In genomic region chr5:89912359-89912758, GRCm38 (mm10) we compare ENCODE assay signal across 19 mouse cellular contexts. TPM values are rescaled to one million over a fixed set of nuclear protein-coding genes. Genes with fewer than 3 reads are reported as not detected.
DNase-seq lines count a peak whose midpoint lies in the region; ATAC-seq and TF ChIP-seq lines count a peak whose summit lies in the region.
"Had no signal": no experiment of that assay in that cellular context is flagged by ENCODE, and none has a peak within 500 bp of the region (broad histone marks: within the 10 kb centered on the region; RNA-seq: fewer than 3 reads in every experiment).

No protein-coding gene starts in this region.

- intact Hi-C loops in left cerebral cortex, postnatal 4 days (cut with DNase I) = no loop called here

- H3K36me3 ChIP-seq in forebrain, embryonic 13.5 days (ENCODE audit: poor library complexity, severe bottlenecking) = no peaks in the 10 kb centered on the region
- H3K36me3 ChIP-seq in forebrain, embryonic 14.5 days (ENCODE audit: control insufficient read depth, insufficient read depth, low read length) = no peaks in the 10 kb centered on the region
- no peaks in the 10 kb centered on the region for H3K36me3 ChIP-seq in midbrain, embryonic 13.5 days
- no peaks in the 10 kb centered on the region for H3K36me3 ChIP-seq in midbrain, postnatal 0 days (ENCODE audit: insufficient read depth, low read length)
- H3K36me3 ChIP-seq in neural tube, embryonic 13.5 days = no peaks in the 10 kb centered on the region
- no peaks in the 10 kb centered on the region for H3K36me3 ChIP-seq in liver, embryonic 12.5 days
- H3K36me3 ChIP-seq: embryonic facial prominence, embryonic 10.5 days; forebrain, embryonic 15.5 days; G1E; heart, embryonic 13.5 days had no signal

- H3K4me2 ChIP-seq in forebrain, embryonic 13.5 days = no peak overlapping the region
- no peak overlapping the region for H3K4me2 ChIP-seq in forebrain, embryonic 14.5 days (ENCODE audit: low read length)
- no peak overlapping the region for H3K4me2 ChIP-seq in midbrain, embryonic 13.5 days (replicated peaks)
- H3K4me2 ChIP-seq in midbrain, postnatal 0 days (ENCODE audit: low read depth, low read length, poor library complexity, severe bottlenecking) = no peak overlapping the region
- H3K4me2 ChIP-seq in neural tube, embryonic 13.5 days = 0 out of 2 replicates have a peak overlapping the region, but pooled peaks have one; percentile 24
- H3K4me2 ChIP-seq in liver, embryonic 12.5 days = no peak overlapping the region
- H3K4me2 ChIP-seq: forebrain, embryonic 15.5 days; heart, embryonic 13.5 days had no signal

- no peak overlapping the region for H3K9ac ChIP-seq in forebrain, embryonic 13.5 days
- H3K9ac ChIP-seq in forebrain, embryonic 14.5 days (ENCODE audit: low read length) = no peak overlapping the region
- H3K9ac ChIP-seq in midbrain, embryonic 13.5 days (replicated peaks) = no peak overlapping the region
- no peak overlapping the region for H3K9ac ChIP-seq in midbrain, postnatal 0 days (replicated peaks; ENCODE audit: low read length, poor library complexity, severe bottlenecking)
- H3K9ac ChIP-seq in neural tube, embryonic 13.5 days = no peak overlapping the region
- H3K9ac ChIP-seq in liver, embryonic 12.5 days = no peak overlapping the region
- H3K9ac ChIP-seq: forebrain, embryonic 15.5 days; heart, embryonic 13.5 days had no signal

- peaks cover 2% of the 10 kb centered on the region for H3K4me1 ChIP-seq in forebrain, embryonic 13.5 days
- no peaks in the 10 kb centered on the region for H3K4me1 ChIP-seq in forebrain, embryonic 14.5 days (ENCODE audit: control insufficient read depth, insufficient read depth, low read length)
- H3K4me1 ChIP-seq in midbrain, embryonic 13.5 days (replicated peaks) = peaks cover 2% of the 10 kb centered on the region
- no peaks in the 10 kb centered on the region for H3K4me1 ChIP-seq in midbrain, postnatal 0 days (ENCODE audit: insufficient read depth, low read length)
- H3K4me1 ChIP-seq in neural tube, embryonic 13.5 days (replicated peaks) = peaks cover 12% of the 10 kb centered on the region
- no peaks in the 10 kb centered on the region for H3K4me1 ChIP-seq in liver, embryonic 12.5 days
- H3K4me1 ChIP-seq: forebrain, embryonic 15.5 days; heart, embryonic 13.5 days had no signal

- no peak for DNase-seq in forebrain, embryonic 14.5 days (ENCODE audit: low spot score)
- DNase-seq in midbrain, postnatal 0 days (ENCODE audit: low spot score) = no peak
- DNase-seq in left cerebral cortex, postnatal 4 days = no peak
- DNase-seq: adrenal gland, adult 8-10 months; adrenal gland, postnatal 36 days; B cell, adult 2 months; cerebellum, adult 2 months; gastrocnemius, postnatal 36 days; heart, adult 11 months; heart, postnatal 4 days had no signal

- H3K27me3 ChIP-seq in forebrain, embryonic 13.5 days = no peaks in the 10 kb centered on the region
- H3K27me3 ChIP-seq in forebrain, embryonic 14.5 days (replicated peaks; ENCODE audit: control insufficient read depth, insufficient read depth, low read length) = no peaks in the 10 kb centered on the region
- H3K27me3 ChIP-seq in midbrain, embryonic 13.5 days = no peaks in the 10 kb centered on the region; the same call in 1 of the 2 replicates
- H3K27me3 ChIP-seq in midbrain, postnatal 0 days (ENCODE audit: insufficient read depth, low read length) = no peaks in the 10 kb centered on the region
- H3K27me3 ChIP-seq in neural tube, embryonic 13.5 days = no peaks in the 10 kb centered on the region; the same call in 1 of the 2 replicates
- no peaks in the 10 kb centered on the region for H3K27me3 ChIP-seq in liver, embryonic 12.5 days (replicated peaks)
- H3K27me3 ChIP-seq: forebrain, embryonic 15.5 days; heart, embryonic 13.5 days had no signal

- no peaks in the 10 kb centered on the region for H3K9me3 ChIP-seq in forebrain, embryonic 13.5 days (replicated peaks)
- no peaks in the 10 kb centered on the region for H3K9me3 ChIP-seq in forebrain, embryonic 14.5 days (replicated peaks; ENCODE audit: control insufficient read depth, low read length)
- H3K9me3 ChIP-seq in midbrain, embryonic 13.5 days = no peaks in the 10 kb centered on the region
- H3K9me3 ChIP-seq in midbrain, postnatal 0 days (ENCODE audit: low read length) = no peaks in the 10 kb centered on the region
- no peaks in the 10 kb centered on the region for H3K9me3 ChIP-seq in neural tube, embryonic 13.5 days
- H3K9me3 ChIP-seq in liver, embryonic 12.5 days (replicated peaks) = no peaks in the 10 kb centered on the region
- H3K9me3 ChIP-seq: embryonic facial prominence, embryonic 10.5 days; forebrain, embryonic 15.5 days; heart, embryonic 13.5 days had no signal

- ATAC-seq in forebrain, embryonic 13.5 days = peak; percentile 30; the same call in 1 of the 2 replicates
- no peak for ATAC-seq in forebrain, embryonic 14.5 days
- peak; percentile 45; the same call in 1 of the 2 replicates for ATAC-seq in midbrain, embryonic 13.5 days
- ATAC-seq in midbrain, postnatal 0 days (ENCODE audit: low FRiP score) = no peak
- ATAC-seq in neural tube, embryonic 13.5 days (ENCODE audit: low read depth) = peak; percentile 71
- no peak for ATAC-seq in liver, embryonic 12.5 days
- ATAC-seq: CD4-positive, CD25-positive, alpha-beta regulatory T cell, adult 4 months; forebrain, embryonic 15.5 days had no signal

- no peak overlapping the region for H3K4me3 ChIP-seq in forebrain, embryonic 13.5 days
- H3K4me3 ChIP-seq in forebrain, embryonic 14.5 days (ENCODE audit: low read depth, low read length) = no peak overlapping the region
- no peak overlapping the region for H3K4me3 ChIP-seq in midbrain, embryonic 13.5 days (replicated peaks)
- no peak overlapping the region for H3K4me3 ChIP-seq in midbrain, postnatal 0 days (ENCODE audit: low read depth, low read length)
- H3K4me3 ChIP-seq in neural tube, embryonic 13.5 days = no peak overlapping the region
- no peak overlapping the region for H3K4me3 ChIP-seq in liver, embryonic 12.5 days
- H3K4me3 ChIP-seq: embryonic facial prominence, embryonic 10.5 days; forebrain, embryonic 15.5 days; heart, embryonic 13.5 days had no signal

- TF ChIP-seq CTCF in midbrain, postnatal 0 days (IDR thresholded peaks at IDR 0.05) = no peak

- H3K27ac ChIP-seq in forebrain, embryonic 13.5 days = no peak overlapping the region
- H3K27ac ChIP-seq in forebrain, embryonic 14.5 days (ENCODE audit: low read depth, low read length) = no peak overlapping the region
- no peak overlapping the region for H3K27ac ChIP-seq in midbrain, embryonic 13.5 days
- no peak overlapping the region for H3K27ac ChIP-seq in midbrain, postnatal 0 days (ENCODE audit: low read depth, low read length)
- H3K27ac ChIP-seq in neural tube, embryonic 13.5 days (replicated peaks) = peak overlapping the region; percentile 69
- no peak overlapping the region for H3K27ac ChIP-seq in liver, embryonic 12.5 days
- H3K27ac ChIP-seq: embryonic facial prominence, embryonic 10.5 days; forebrain, embryonic 15.5 days; heart, embryonic 13.5 days had no signal

RNA-seq across cellular contexts. Expression of gene Adamts3, which starts 29.2 kb away (rescaled TPM):
- polyA plus RNA-seq in forebrain, embryonic 13.5 days (2015; fragmentation: Nextera tagmentation; extraction: Ambion mirVana) = 6.1 and 6.8 TPM in 2 replicates
- polyA plus RNA-seq in forebrain, embryonic 14.5 days (2014; fragmentation: Nextera tagmentation; extraction: Ambion mirVana) = 14.6 and 18.5 TPM in 2 replicates
- 2.4 and 3.2 TPM in 2 replicates for polyA plus RNA-seq in midbrain, embryonic 13.5 days (2015; fragmentation: Nextera tagmentation; extraction: Ambion mirVana)
- total RNA-seq in midbrain, postnatal 0 days (2014; rRNA removed) = 10.9 and 15.7 TPM in 2 replicates
- 2.7 and 2.9 TPM in 2 replicates for polyA plus RNA-seq in midbrain, postnatal 0 days (2015; fragmentation: Nextera tagmentation; extraction: Ambion mirVana)
- polyA plus RNA-seq in neural tube, embryonic 13.5 days (2015; fragmentation: Nextera tagmentation; extraction: Ambion mirVana) = 7.5 and 8.4 TPM in 2 replicates
- polyA plus RNA-seq in liver, embryonic 12.5 days (2016; fragmentation: Nextera tagmentation; extraction: Ambion mirVana) = 2.1 and 2.2 TPM in 2 replicates
- 10 to 100 TPM; 63.6 to 71.7 TPM for total RNA-seq in left cerebral cortex, postnatal 4 days (2021)
- polyA plus RNA-seq: CD4-positive, CD25-positive, alpha-beta regulatory T cell, adult 4 months; G1E had no signal

Comparison
In these comparisons a context has a peak if more than half of its experiments do, and no peak if none do; other contexts are left out.
1. ATAC-seq: peak in forebrain, embryonic 13.5 days (single experiment), midbrain, embryonic 13.5 days (single experiment) and neural tube, embryonic 13.5 days (single experiment); none in forebrain, embryonic 14.5 days (single experiment), midbrain, postnatal 0 days (single experiment) and liver, embryonic 12.5 days (single experiment).